Mouse (Mus musculus) left cerebral cortex, adult 9 months (tissue): ENCODE measurements around the gene Hoxa4.

ENCODE experiments used
- DNase-seq, 2 experiments: peaks; one replicate each; pipeline ENCODE4 v3.0.0; 2022; ENCODE audit warnings: low spot score in 2 of 2

Hoxa4 gene

DNA sequence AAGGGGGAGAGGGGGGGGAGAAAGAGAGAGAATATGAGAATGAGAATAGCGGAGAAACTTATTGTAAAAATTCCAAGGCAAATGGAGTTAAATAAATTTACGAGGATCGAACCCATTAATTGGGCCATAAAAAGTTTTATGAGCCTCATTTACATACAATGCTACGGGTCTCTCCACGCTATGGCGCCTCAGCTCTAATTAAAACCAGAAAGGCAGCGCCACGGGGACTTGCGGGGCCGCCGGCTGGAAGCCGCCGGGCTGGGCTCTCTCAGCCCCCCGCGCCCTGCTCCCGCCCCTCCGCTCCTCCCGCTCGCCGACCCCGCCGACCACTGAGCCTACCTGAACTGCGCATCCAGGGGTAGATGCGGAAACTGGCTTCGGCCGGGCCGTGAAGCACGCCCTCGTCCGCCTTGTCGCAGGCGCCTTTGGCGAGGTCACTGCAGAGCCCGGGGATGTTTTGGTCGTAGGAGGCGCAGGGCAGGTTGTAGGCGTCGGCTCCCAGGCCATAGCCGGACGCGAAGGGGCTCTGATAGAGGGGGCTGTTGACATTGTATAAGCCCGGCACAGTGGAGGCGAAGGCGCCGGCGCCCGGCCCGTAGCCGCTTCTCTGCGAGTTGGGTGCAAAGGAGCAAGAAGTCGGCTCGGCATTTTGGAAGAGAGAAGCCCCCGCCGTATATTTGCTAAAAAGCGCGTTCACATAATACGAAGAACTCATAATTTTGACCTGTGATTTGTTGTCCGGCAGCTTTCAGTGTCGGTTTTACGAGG lies 25.3 kb upstream of the Hoxa4 start:
- no peak for DNase-seq

DNA sequence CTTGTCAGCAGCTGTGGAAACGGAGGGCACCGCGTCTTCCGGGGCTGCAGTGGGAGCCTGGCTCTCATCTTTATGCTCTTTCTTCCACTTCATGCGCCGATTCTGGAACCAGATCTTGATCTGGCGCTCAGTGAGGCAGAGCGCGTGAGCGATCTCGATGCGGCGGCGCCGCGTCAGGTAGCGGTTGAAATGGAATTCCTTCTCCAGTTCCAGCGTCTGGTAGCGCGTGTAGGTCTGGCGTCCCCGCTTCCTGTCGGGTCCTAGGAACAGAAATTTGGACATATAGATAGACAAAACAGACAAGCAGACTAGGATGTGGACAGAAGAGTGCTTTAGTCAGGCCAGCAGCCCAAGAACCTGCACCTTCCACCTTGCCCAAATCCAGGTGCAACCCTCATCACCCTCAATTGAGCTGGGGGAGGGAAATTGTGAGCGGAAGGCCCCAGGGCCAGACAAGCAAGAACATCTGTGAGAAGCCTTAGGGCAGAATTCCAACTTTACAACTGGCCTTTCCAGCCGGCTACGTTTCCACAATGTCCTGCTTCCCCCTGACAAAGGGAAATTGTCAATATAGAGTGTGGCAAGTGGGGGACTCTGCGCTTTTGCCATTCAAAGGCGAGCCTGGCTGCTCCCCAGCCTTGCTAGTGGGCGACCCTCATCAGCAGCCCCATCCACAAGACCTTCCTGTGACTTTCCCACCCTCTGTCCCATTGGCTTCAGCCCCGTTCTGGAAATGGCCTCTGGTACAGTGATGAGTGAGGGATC lies 24.4 kb upstream of the Hoxa4 start:
- no peak for DNase-seq

DNA sequence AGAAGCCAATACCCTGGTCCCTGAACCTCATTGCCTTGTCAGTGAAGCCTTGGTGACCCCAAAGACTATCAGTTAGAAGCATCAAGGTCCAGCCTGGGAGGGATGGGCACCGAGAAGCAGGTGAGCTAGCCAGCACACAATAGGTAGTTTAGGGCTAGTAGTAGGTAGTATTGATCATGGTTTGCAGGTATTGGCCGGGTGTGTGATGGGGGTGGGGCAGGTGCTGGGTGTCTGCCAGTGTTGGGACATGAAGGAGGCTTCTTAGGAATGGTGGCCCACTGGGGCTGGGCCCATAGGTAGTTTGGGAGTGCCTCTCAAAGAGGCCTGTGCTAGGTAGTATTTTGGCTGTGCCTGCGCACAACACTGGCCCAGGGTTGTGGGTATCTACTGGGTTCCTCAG lies 23.5 kb upstream of the Hoxa4 start:
- no peak for DNase-seq

DNA sequence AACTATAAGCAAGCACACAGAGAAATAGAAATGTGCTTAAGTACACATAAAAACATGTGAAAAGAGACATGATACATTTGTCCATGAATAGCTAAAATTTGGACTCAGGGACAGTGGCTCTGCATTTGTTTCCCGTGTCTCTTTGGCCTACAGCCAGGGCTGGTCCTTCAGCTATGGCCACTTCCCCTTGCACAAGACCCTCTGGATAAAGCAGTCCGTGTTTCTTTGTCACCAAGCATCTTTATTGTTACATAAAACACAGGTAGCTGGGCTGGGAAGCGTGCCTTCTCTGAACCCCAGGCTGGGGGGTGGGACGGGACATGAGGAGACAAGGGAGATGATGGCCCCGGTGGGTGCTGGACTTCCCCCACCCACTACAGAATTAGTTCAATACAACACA lies 22.7 kb upstream of the Hoxa4 start:
- DNase-seq, result no peak

DNA sequence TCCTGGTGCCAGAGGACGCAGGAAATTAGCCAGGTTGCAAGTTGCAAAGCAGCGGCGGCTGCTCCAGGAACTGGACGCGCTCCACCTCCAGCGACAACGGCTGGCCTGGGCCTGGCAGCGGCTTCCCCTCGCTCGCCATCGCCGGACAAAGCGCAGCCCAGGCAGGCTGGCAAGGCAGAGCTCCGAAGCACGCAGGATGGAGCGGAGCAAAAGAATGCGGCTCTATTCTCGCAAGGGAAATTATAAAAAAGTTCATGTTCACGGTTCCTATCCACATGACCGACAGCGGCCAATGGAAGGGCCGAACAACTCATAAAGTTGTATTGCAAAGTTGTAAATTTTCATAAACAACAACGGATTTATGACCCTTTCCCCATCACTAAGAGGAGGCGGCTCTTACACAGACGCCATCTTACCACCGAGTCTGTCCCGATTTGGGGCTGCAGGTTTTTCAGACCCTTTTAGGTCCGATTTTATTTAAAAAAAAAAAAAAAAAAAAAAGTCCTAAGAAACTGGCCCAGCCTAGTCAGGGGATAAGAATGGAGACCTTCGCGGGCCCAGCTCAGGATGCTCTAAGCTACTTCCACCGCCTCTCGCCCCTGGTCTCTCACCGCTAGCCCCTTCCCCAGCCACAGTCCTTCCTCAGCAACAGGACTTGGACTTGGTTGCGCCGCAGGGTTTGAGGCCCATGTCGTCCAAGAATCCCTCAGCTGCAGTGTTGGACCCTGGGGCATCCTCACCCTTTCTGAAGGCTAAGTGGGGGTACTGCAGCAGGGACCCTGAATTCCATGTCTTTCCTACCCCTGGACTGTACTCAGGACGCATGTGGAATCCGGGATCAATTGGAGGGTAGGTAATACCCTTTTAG lies 21.8 kb upstream of the Hoxa4 start, which contains the start of the genes Hoxa3 and Gm28308:
Gene Hoxa3, minus strand, starts transcription at position 218 of the 868 bp plus-strand sequence.
Gene Gm28308, minus strand, starts transcription at position 221 of the 868 bp plus-strand sequence.
- no peak for DNase-seq

DNA sequence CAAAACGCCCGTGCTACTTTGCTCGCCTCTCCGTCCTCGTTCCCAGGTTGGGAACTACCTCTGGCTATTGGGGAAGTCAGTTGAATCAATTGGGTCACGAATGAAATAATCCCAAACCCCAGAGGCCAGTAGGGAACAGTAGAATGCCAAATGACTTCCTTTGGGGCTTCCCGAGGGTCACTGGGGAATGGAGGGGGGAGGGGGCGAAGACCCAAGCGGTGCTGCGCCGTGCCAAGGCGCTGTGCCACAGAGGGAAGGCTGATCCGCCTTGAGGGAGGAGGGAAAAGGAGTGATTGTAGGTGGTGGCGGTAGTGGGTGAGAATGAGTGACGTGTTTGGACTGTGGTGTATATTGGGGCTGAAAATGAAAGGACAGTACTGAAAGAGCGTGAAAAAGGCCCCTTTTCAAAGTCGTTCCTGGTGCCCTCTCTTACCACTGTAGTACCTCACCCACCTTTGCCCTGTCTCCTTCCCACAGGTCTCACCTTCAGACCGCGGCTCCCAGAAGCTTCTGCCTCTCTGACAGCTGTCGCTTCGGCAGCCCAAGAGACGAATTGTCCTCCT lies 21.1 kb upstream of the Hoxa4 start:
- no peak for DNase-seq

DNA sequence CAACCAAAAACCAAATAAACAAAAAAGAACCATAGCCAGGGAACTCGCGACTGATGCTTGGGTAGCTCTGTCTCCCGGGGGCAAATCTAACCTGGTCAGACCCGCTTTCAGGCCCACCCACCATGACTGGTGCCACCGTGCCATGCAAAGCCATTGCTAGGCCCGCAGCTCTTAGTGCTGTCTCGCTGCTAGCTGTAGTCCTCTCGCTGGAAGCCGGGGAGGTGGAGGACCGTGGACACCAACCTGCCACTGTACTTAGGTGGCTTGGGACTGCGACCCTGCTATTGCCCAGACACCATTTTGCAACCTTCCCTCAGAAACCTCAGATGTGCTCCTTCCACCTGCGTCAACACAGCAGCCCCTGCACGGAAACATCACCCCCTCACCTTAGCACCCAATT lies 20.4 kb upstream of the Hoxa4 start:
- no peak for DNase-seq

DNA sequence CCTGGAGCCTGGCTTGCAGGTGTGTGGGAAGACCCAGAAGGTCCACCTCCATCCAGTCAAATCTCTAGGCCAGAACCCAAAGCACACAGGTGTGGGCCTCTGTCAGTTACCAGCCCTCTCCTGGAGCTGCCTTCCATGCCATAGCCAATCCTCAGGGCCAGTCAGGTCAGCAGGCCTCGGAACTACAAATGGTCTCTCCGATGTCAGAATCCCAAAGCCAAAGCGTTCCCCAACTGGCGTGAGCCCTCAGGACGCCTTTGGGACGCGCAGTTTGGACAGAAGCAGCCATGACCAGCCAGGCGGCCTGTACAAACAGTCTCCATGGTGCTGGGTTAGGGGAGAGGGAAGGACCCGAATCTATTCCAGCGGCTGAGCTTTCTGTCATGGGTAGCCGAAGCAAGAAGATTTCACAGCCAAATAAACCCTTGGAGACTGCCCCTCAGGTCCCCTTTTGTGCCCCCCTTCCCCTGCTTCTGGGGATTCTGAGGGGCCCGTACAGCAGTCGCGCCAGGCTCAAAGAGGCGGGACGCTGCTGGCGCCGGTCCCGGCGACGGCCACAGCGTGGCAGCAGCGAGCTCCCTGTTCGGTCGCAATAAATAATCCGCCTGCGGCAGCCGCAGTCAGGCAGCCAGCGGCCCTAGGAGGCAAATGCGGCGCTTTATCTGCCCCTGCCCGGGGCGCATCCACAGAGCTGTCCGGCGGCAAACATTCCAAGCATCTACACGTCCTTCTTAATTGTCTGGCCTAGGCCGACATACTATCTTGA lies 19.8 kb upstream of the Hoxa4 start:
- peak in 1 of 2 experiments; percentile 29 for DNase-seq

DNA sequence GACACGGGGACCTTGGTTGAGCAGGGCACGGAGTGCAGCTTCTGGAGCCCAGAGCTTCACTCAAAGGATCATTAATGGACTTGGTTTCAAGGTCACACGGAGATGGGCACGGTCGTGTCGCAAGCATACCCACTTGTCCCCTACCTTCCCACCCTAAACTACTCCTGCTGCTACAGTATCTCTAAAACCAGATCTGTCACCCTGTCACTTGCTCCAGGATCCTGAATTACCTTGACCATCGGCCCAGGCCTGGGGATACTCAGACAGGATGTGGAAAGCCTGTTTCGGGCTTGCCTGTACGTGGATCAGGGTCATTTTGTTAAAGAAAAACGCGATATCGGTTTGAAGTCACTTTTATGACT lies 18.1 kb upstream of the Hoxa4 start:
- no peak for DNase-seq

DNA sequence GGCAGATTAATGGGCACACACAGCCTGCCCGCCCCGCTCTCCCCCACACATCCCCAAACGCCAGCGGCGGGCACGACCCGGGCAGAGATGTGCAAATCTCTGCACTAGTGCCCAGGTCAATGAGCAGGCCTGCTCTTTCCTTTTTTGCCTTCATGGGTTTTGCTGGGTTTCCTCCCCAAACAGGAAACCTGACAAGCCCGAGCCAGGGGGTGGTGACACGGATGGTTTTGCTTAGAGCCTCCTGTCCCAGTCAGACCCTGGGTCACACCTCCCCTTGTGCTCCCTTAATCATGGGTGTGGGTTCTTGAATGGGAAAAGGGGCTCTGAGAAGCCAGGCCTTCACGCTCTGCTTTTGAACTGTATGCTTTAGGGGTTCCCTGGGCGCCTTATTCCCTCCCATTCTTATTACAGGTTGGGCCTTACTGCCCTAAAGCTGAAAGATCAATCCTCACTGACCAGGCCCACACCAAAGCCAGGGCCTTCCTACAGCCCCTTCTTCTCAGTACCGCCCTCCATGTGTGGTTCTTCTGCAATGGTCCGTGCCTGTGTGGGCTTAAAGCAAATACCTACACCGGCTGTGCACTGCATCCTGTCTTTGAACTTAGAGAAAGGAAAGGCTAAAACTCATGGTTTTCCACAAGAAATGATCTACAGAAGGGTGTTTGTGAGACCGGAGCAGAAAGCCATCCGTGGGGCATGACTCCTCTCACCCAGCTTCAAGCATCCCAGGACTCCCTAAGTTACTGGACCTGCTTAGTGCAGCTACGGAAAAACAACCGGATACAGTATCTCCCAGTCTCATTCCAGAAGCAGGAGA lies 17.5 kb upstream of the Hoxa4 start:
- DNase-seq, result no peak

DNA sequence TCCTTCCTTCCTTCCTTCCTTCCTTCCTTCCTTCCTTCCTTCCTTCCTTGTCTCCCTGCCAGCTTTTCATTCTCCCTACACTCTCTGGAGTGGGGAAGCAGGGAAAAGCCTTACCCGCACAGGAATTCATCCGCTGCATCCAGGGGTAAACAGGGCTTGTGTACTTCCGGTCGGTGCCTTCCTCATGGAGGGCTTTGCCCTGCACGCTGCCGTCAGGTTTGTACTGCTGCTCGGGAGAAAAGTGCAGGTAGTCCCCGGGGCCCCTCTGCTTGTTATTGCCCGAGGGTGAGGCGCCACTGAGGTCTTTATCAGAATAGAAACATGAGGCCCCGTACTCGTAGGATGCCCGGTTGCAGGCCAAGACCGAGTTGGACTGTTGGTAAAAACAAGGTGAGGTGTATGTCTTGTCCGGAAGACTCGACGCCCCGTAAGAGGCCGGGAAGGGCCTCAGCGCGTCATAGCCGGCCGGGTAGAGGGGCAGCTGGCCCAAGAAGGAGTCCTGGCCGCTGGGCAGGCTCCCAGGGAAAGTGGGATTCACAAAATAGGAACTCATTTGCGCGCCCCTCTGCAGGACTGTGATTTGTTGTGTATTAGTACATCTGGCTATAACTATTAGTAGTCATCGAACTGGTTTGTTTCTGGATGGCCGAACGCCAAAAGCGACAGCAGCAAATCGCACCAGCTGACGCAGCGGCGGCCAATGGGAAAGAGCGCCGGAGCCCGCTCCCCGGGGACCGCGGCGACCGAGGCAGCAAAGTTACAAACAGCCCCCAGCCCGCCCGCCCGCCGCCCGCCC lies 16.7 kb upstream of the Hoxa4 start, which contains the start of gene Hoxa6:
Gene Hoxa6, minus strand, starts transcription at position 651 of the 796 bp plus-strand sequence.
- DNase-seq, result no peak

DNA sequence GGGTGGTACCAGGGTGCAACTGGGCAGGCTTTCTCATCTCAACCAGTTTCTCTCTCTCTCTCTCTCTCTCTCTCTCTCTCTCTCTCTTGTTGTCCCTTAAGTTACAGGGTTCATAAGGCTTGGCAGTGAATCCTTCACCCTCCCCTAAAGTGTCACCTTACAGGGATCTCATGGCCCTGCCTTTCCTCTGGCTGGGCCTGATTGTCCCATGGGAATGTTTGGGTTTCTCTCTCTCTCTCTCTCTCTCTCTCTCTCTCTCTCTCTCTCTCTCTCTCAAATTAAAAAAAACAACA lies 16.1 kb upstream of the Hoxa4 start:
- no peak for DNase-seq

DNA sequence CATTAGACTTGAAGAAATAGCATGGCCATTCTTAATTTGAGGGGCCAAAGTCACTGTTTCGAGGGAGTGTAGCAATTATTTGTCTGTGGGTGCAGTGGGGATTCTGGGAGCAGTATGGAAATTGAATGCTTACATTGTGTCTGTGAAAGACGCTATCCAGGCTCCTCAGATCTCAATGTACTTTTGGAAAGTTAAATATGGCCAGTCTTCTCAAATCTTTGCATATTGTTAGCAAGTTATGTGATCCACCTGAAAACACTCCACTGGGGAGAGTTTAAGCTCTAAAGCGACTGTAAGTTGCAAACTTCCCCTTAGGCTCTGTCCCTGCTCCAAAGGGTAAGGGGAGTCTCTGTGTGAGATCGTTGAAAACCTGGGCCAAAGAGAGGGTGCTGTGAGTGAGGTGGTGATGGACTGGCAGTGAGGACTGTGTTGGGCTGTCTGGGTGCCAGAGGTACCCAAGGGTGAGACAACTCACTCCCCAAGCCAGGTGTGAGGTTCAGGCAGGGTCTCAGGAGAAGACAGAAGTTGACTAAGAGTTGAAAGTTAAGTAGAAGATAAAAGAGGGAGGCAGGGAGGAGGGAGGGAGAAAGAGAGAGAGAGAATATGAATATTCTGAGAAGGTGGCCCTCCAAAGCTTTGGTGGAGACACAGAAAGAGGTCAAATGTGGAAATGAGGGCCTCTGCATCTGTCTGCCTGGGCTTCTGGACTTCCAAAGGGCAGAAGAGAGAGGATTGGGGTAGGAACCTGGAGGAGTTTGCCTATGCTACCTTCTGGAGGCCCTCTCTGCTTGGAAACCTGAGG lies 15.5 kb upstream of the Hoxa4 start:
- no peak for DNase-seq

DNA sequence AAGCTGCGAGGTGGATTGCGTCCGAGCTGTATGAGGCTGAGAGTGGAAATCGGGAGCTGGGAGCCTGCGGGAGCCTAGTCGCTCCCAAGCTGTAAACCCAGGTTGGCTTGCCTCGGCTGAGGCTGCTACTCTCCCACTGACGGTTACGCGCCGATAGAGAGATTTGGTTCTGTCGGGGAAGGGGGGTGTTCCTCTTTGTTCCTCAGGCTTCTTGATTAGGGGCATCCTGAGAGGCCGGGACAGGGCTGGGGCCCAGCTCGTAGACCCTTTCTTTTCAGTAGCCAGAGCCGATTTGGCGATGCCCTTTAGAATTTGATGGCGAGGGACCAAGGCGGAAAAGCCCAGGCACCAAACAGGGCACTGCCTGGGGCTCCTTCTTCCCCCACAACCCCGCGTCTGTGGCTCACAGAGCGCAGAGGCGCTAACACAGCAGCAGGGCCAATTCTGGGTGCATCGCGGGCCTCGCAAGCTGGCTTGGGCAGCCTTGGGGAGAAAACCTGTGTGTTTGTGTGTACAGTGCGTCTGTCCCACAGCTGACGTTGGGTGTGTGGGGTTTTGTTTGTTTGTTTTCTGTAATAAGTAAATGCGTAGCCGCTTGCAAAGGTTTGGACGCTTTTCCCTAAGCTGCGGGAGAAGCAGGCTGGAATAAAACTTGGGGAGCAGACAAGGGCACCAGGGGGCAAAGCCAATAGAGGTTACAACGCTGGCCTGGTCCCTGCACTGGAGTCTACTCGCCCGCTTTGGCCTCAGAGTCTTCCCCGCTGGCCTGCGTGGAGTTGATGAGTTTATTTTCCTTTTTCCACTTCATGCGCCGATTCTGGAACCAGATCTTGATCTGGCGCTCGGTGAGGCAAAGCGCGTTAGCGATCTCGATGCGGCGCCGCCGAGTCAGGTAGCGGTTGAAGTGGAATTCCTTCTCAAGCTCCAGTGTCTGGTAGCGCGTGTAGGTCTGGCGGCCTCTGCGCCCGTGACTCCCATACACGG lies 14.4 kb upstream of the Hoxa4 start:
- DNase-seq, result no peak

DNA sequence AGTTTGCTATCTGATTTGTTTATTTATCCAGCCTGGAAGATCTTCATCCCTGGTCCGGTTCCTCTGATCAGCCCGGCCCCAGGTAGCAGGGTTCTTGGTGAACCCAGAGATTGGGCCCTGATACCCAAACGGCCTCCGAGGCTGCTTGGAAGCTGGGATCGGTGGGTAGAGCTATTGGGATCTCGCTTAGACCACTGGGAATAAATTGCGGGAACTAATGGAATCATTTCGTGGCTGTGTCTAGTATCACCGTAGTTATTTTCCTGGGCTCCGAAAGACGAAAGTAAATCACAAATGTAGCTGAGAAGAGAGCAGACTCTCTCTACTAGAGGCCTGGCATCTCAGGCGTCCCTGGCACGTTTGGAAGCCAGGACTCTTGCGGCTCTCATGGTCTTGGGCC lies 13.7 kb upstream of the Hoxa4 start:
- DNase-seq, result no peak

DNA sequence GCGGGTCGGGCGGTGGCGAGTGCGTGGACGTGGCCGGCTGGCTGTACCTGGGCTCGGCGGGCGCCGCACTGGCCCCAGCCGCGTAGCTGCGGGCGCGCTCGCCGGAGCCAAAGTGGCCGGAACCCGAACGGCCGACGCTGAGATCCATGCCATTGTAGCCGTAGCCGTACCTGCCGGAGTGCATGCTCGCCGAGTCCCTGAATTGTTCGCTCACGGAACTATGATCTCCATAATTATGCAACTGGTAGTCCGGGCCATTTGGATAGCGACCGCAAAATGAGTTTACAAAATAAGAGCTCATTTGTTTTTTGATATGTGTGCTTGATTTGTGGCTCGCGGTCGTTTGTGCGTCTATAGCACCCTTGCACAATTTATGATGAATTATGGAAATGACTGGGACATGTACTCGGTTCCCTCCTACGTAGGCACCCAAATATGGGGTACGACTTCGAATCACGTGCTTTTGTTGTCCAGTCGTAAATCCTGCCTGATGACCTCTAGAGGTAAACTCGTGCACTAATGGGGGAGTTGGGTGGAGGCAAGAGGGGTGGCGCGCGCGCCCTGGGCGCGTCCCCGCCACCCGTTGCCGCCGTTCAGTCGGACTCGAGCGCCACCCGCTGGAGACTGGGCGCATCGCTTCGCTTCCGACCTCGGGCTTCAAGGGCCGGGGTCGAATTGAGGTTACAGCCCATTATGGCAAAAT lies 12.6 kb upstream of the Hoxa4 start, which contains the start of gene Hoxa5:
Gene Hoxa5, minus strand, starts transcription at position 538 of the 703 bp plus-strand sequence.
- no peak for DNase-seq
